9 mouse cellular contexts compared by ENCODE assay signal in the genomic region with DNA sequence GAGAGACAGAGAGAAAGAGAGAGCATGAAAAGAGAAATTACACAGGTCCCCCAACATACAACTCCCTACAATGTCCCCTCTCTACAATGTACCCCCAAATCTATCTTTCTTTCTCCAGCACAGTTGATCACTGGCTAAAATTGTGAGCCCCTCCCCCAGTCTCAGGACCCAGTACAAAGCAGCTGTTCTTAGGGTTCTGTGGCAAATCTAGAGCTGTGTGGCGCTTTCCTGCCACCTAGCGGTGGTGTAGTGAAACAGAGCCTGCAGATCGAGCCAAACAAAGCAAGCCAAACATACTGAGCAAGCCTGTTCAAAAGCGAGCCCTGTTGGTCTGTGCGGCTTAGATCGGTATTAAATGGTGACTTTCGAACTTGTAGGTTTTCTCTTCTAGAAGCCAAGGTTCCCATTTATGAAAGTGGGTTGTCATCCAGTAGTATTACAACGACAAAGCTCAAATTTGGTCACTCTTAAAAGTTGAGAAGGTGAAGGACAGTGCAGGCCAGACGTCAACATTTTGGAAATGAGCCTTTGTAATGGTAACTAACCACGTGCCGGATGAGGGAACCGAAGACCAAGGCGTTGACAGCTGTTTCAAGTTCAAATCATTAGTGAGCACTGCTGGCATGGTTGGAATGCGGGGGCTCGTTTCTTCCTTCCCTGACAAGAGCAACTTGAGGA. TPM values are rescaled to one million over a fixed set of nuclear protein-coding genes. Genes with fewer than 3 reads are reported as not detected.
DNase-seq lines count a peak whose midpoint lies in the region; ATAC-seq and TF ChIP-seq lines count a peak whose summit lies in the region.
"Had no signal": no experiment of that assay in that cellular context is flagged by ENCODE, and none has a peak within 500 bp of the region (broad histone marks: within the 10 kb centered on the region; RNA-seq: fewer than 3 reads in every experiment).

No protein-coding gene starts in this region.

- no peaks in the 10 kb centered on the region; the same call in 1 of the 2 replicates for H3K9me3 ChIP-seq in embryonic facial prominence, embryonic 14.5 days (ENCODE audit: control insufficient read depth, low read length)
- H3K9me3 ChIP-seq in heart, embryonic 13.5 days = peaks cover 8% of the 10 kb centered on the region
- no peaks in the 10 kb centered on the region for H3K9me3 ChIP-seq in kidney, postnatal 0 days (replicated peaks; ENCODE audit: low read length)
- H3K9me3 ChIP-seq in neural tube, embryonic 11.5 days (ENCODE audit: control insufficient read depth, low read length) = 0 out of 2 replicates have a peak, but pooled peaks cover 3% of the 10 kb centered on the region

- H3K4me1 ChIP-seq in bone marrow, adult 2 months (ENCODE audit: control insufficient read depth, insufficient read depth, low read length) = no peaks in the 10 kb centered on the region
- H3K4me1 ChIP-seq in embryonic facial prominence, embryonic 14.5 days (ENCODE audit: control insufficient read depth, insufficient read depth, low read length) = no peaks in the 10 kb centered on the region
- H3K4me1 ChIP-seq in heart, embryonic 13.5 days = peaks cover 15% of the 10 kb centered on the region
- H3K4me1 ChIP-seq in kidney, postnatal 0 days (replicated peaks; ENCODE audit: insufficient read depth, low read length) = no peaks in the 10 kb centered on the region
- no peaks in the 10 kb centered on the region for H3K4me1 ChIP-seq in liver, adult 2 months (ENCODE audit: control insufficient read depth, insufficient read depth, low read length)
- H3K4me1 ChIP-seq in neural tube, embryonic 11.5 days (ENCODE audit: control insufficient read depth, insufficient read depth, low read length) = no peaks in the 10 kb centered on the region

- H3K27ac ChIP-seq in bone marrow, adult 2 months (ENCODE audit: control insufficient read depth, insufficient read depth, low read depth, low read length, poor library complexity) = no peak overlapping the region
- no peak overlapping the region for H3K27ac ChIP-seq in embryonic facial prominence, embryonic 14.5 days (replicated peaks; ENCODE audit: low read depth, low read length)
- no peak overlapping the region for H3K27ac ChIP-seq in heart, embryonic 13.5 days (replicated peaks)
- no peak overlapping the region for H3K27ac ChIP-seq in kidney, postnatal 0 days
- no peak overlapping the region for H3K27ac ChIP-seq in liver, adult 2 months (replicated peaks; ENCODE audit: insufficient read depth, low read depth, low read length)
- no peak overlapping the region for H3K27ac ChIP-seq in neural tube, embryonic 11.5 days (ENCODE audit: low read depth, low read length)
- H3K27ac ChIP-seq: macrophage had no signal

- TF ChIP-seq CTCF in bone marrow, adult 2 months (IDR thresholded peaks at IDR 0.05; ENCODE audit: control insufficient read depth, insufficient read depth, low read length) = peak; percentile 84
- peak; percentile 96 for TF ChIP-seq CTCF in kidney, postnatal 0 days (IDR thresholded peaks at IDR 0.05; ENCODE audit: low read depth)
- TF ChIP-seq CTCF in liver, adult 2 months (IDR thresholded peaks at IDR 0.05; ENCODE audit: low read depth, low read length) = peak; percentile 89

- 38% methylated on average over 15 of the region's 15 CpGs for WGBS in bone marrow, adult 2 months
- WGBS in embryonic facial prominence, embryonic 14.5 days = 23% methylated on average over 15 of the region's 15 CpGs
- WGBS in heart, embryonic 13.5 days = 17% methylated on average over 15 of the region's 15 CpGs
- 29% methylated on average over 15 of the region's 15 CpGs for WGBS in kidney, postnatal 0 days
- 32% methylated on average over 15 of the region's 15 CpGs for WGBS in liver, adult 2 months
- WGBS in neural tube, embryonic 11.5 days = 36% methylated on average over 15 of the region's 15 CpGs

- TF ChIP-seq POLR2A in bone marrow, adult 2 months (IDR thresholded peaks at IDR 0.05; ENCODE audit: borderline replicate concordance, control insufficient read depth, low read depth, low read length) = no peak
- no peak for TF ChIP-seq POLR2A in liver, adult 2 months (IDR thresholded peaks at IDR 0.05; ENCODE audit: extremely low read depth, insufficient read depth, low read length)

- peak; percentile 91 for DNase-seq in embryonic facial prominence, embryonic 14.5 days (ENCODE audit: low spot score)
- peak; percentile 93 for DNase-seq in kidney, postnatal 0 days (ENCODE audit: low spot score)
- peak; percentile 61 for DNase-seq in liver, adult 2 months (ENCODE audit: extremely low read depth, low read depth, low spot score)
- peak; percentile 89 for DNase-seq in neural tube, embryonic 11.5 days (ENCODE audit: low spot score)
- DNase-seq in telencephalon, adult 2 months (ENCODE audit: low read depth, low spot score) = peak; percentile 80

- no peak overlapping the region for H3K4me3 ChIP-seq in bone marrow, adult 2 months (replicated peaks; ENCODE audit: control insufficient read depth, low read depth, low read length)
- no peak overlapping the region for H3K4me3 ChIP-seq in embryonic facial prominence, embryonic 14.5 days (ENCODE audit: low read depth, low read length)
- no peak overlapping the region for H3K4me3 ChIP-seq in heart, embryonic 13.5 days
- H3K4me3 ChIP-seq in kidney, postnatal 0 days (replicated peaks; ENCODE audit: low read depth, low read length) = no peak overlapping the region
- no peak overlapping the region for H3K4me3 ChIP-seq in liver, adult 2 months (ENCODE audit: insufficient read depth, low read depth, low read length)
- H3K4me3 ChIP-seq in neural tube, embryonic 11.5 days (ENCODE audit: low read depth, low read length) = no peak overlapping the region

- H3K9ac ChIP-seq in embryonic facial prominence, embryonic 14.5 days (ENCODE audit: low read depth, low read length) = no peak overlapping the region
- 0 out of 2 replicates have a peak overlapping the region, but pooled peaks have one; percentile 30 for H3K9ac ChIP-seq in heart, embryonic 13.5 days
- no peak overlapping the region for H3K9ac ChIP-seq in kidney, postnatal 0 days (ENCODE audit: low read depth, low read length)
- H3K9ac ChIP-seq in liver, adult 2 months (ENCODE audit: low read depth, low read length) = no peak overlapping the region
- no peak overlapping the region for H3K9ac ChIP-seq in neural tube, embryonic 11.5 days (ENCODE audit: low read length)

- no peaks in the 10 kb centered on the region for H3K79me2 ChIP-seq in liver, adult 2 months (ENCODE audit: control insufficient read depth, insufficient read depth, low read length)

- H3K4me2 ChIP-seq in embryonic facial prominence, embryonic 14.5 days (ENCODE audit: low read depth, low read length) = no peak overlapping the region
- H3K4me2 ChIP-seq in heart, embryonic 13.5 days = no peak overlapping the region
- no peak overlapping the region for H3K4me2 ChIP-seq in kidney, postnatal 0 days (ENCODE audit: low read length)
- no peak overlapping the region for H3K4me2 ChIP-seq in neural tube, embryonic 11.5 days (ENCODE audit: low read depth)

- no peaks in the 10 kb centered on the region for H3K27me3 ChIP-seq in embryonic facial prominence, embryonic 14.5 days (replicated peaks; ENCODE audit: control insufficient read depth, insufficient read depth, low read length)
- no peaks in the 10 kb centered on the region for H3K27me3 ChIP-seq in heart, embryonic 13.5 days (replicated peaks)
- no peaks in the 10 kb centered on the region for H3K27me3 ChIP-seq in kidney, postnatal 0 days (ENCODE audit: insufficient read depth, low read length)
- no peaks in the 10 kb centered on the region for H3K27me3 ChIP-seq in liver, adult 2 months (ENCODE audit: control insufficient read depth, insufficient read depth, low read length)
- H3K27me3 ChIP-seq in neural tube, embryonic 11.5 days (ENCODE audit: control insufficient read depth, insufficient read depth, low read length) = no peaks in the 10 kb centered on the region

- peak; percentile 71 for ATAC-seq in CD4-positive, CD25-positive, alpha-beta regulatory T cell, adult 4 months
- peak; percentile 89 for ATAC-seq in embryonic facial prominence, embryonic 14.5 days (ENCODE audit: low read depth)
- ATAC-seq in heart, embryonic 13.5 days (ENCODE audit: extremely low read depth, insufficient number of reproducible peaks, low FRiP score, low TSS enrichment) = no peak
- ATAC-seq in kidney, postnatal 0 days (replicated peaks; ENCODE audit: low FRiP score, low read depth) = peak; percentile 63
- peak; percentile 71 for ATAC-seq in neural tube, embryonic 11.5 days (ENCODE audit: insufficient read depth, low FRiP score, low TSS enrichment)

- H3K36me3 ChIP-seq in embryonic facial prominence, embryonic 14.5 days (ENCODE audit: control insufficient read depth, insufficient read depth, low read length) = no peaks in the 10 kb centered on the region
- H3K36me3 ChIP-seq in heart, embryonic 13.5 days = no peaks in the 10 kb centered on the region
- H3K36me3 ChIP-seq in kidney, postnatal 0 days (ENCODE audit: insufficient read depth, low read length) = no peaks in the 10 kb centered on the region
- no peaks in the 10 kb centered on the region for H3K36me3 ChIP-seq in liver, adult 2 months (ENCODE audit: control insufficient read depth, insufficient read depth, low read length)
- no peaks in the 10 kb centered on the region for H3K36me3 ChIP-seq in neural tube, embryonic 11.5 days (ENCODE audit: control insufficient read depth, insufficient read depth, low read length)

RNA-seq across cellular contexts. Expression of gene Cd83, which starts 44.8 kb away (rescaled TPM):
- 100 to 1,000 TPM; 294 to 385 TPM for polyA plus RNA-seq in CD4-positive, CD25-positive, alpha-beta regulatory T cell, adult 4 months (2017; shearing (Covaris generic))
- polyA plus RNA-seq in bone marrow, adult 2 months (2011; ENCODE audit: insufficient read depth, insufficient read length, low replicate concordance, missing spikeins) = 3.3 and 5.8 TPM in 2 replicates
- polyA plus RNA-seq in embryonic facial prominence, embryonic 14.5 days (2014; fragmentation: Nextera tagmentation; extraction: Ambion mirVana) = 8.8 and 10.9 TPM in 2 replicates
- 2.9 and 3.1 TPM in 2 replicates for polyA plus RNA-seq in heart, embryonic 13.5 days (2015; fragmentation: Nextera tagmentation; extraction: Ambion mirVana)
- 35.8 and 40.6 TPM in 2 replicates for polyA plus RNA-seq in kidney, postnatal 0 days (2015; fragmentation: Nextera tagmentation; extraction: Ambion mirVana)
- 3.8 and 4.4 TPM in 2 replicates for total RNA-seq in liver, adult 2 months (2014; rRNA removed)
- 0.40 and 0.73 TPM in 2 replicates for polyA plus RNA-seq in liver, adult 2 months (2012; rRNA removed)
- 16.0 and 18.9 TPM in 2 replicates for polyA plus RNA-seq in neural tube, embryonic 11.5 days (2014; fragmentation: Nextera tagmentation; extraction: Ambion mirVana)
